Mouse (Mus musculus) ovary, postnatal 36 days (tissue): ENCODE measurements around the gene Foxk1.

Source experiments
- DNase-seq: peaks from one replicate; pipeline ENCODE4 v3.0.0; 2022; ENCODE audit warnings: low spot score, mixed read lengths

Gene Foxk1

GRCm38 (mm10) chr5:142400981-142401640, at the start of gene Foxk1:
Gene Foxk1 (plus strand): TSS chr5:142401497.
- peak; percentile 95 for DNase-seq

GRCm38 (mm10) chr5:142352336-142352892, 48.9 kb upstream of the Foxk1 start:
- no peak for DNase-seq

- no peak for DNase-seq
Measured at GRCm38 (mm10) chr5:142355144-142355543, 46.2 kb upstream of the Foxk1 start.

- no peak for DNase-seq
Measured at GRCm38 (mm10) chr5:142361166-142361565, 40.1 kb upstream of the Foxk1 start.

GRCm38 (mm10) chr5:142362894-142363293, 38.4 kb upstream of the Foxk1 start:
- DNase-seq = no peak

GRCm38 (mm10) chr5:142364095-142364494, 37.2 kb upstream of the Foxk1 start:
- DNase-seq = no peak

- peak; percentile 99 for DNase-seq
Measured at GRCm38 (mm10) chr5:142367085-142368081, 33.9 kb upstream of the Foxk1 start.

- no peak for DNase-seq
Measured at GRCm38 (mm10) chr5:142368122-142368521, 33.2 kb upstream of the Foxk1 start.

- no peak for DNase-seq
Measured at GRCm38 (mm10) chr5:142370406-142371171, 30.7 kb upstream of the Foxk1 start.

GRCm38 (mm10) chr5:142371172-142372155, 29.8 kb upstream of the Foxk1 start:
- DNase-seq = peak; percentile 35

- no peak for DNase-seq
Measured at GRCm38 (mm10) chr5:142372207-142372606, 29.1 kb upstream of the Foxk1 start.

GRCm38 (mm10) chr5:142374343-142374742, 27.0 kb upstream of the Foxk1 start:
- no peak for DNase-seq

GRCm38 (mm10) chr5:142375641-142376040, 25.7 kb upstream of the Foxk1 start:
- no peak for DNase-seq

GRCm38 (mm10) chr5:142376071-142376470, 25.2 kb upstream of the Foxk1 start:
- DNase-seq = no peak

- no peak for DNase-seq
Measured at GRCm38 (mm10) chr5:142378068-142378467, 23.2 kb upstream of the Foxk1 start.

GRCm38 (mm10) chr5:142380491-142380890, 20.8 kb upstream of the Foxk1 start:
- DNase-seq = no peak

GRCm38 (mm10) chr5:142384911-142385660, 16.2 kb upstream of the Foxk1 start:
- DNase-seq = no peak

GRCm38 (mm10) chr5:142386329-142386728, 15.0 kb upstream of the Foxk1 start:
- DNase-seq = no peak

- peak; percentile 41 for DNase-seq
Measured at GRCm38 (mm10) chr5:142386784-142387680, 14.3 kb upstream of the Foxk1 start.
